In genomic region chr12:76589531-76589930, GRCm38 (mm10) we compare ENCODE assay signal across 13 mouse cellular contexts. TPM values are rescaled to one million over a fixed set of nuclear protein-coding genes. Genes with fewer than 3 reads are reported as not detected.
DNase-seq lines count a peak whose midpoint lies in the region; ATAC-seq and TF ChIP-seq lines count a peak whose summit lies in the region.
"Had no signal": no experiment of that assay in that cellular context is flagged by ENCODE, and none has a peak within 500 bp of the region (broad histone marks: within the 10 kb centered on the region; RNA-seq: fewer than 3 reads in every experiment).

No protein-coding gene starts in this region.

- 23% methylated on average over 6 of the region's 6 CpGs for WGBS in lung, postnatal 0 days
- WGBS in heart, embryonic 10.5 days: 50% methylated on average over 6 of the region's 6 CpGs
- 33% methylated on average over 6 of the region's 6 CpGs for WGBS in stomach, embryonic 14.5 days

- 0 out of 2 replicates have a peak, but pooled peaks cover 3% of the 10 kb centered on the region for H3K27me3 ChIP-seq in lung, postnatal 0 days (replicated peaks; ENCODE audit: insufficient read depth, low read length)
- 0 out of 2 replicates have a peak, but pooled peaks cover 7% of the 10 kb centered on the region for H3K27me3 ChIP-seq in heart, embryonic 10.5 days (ENCODE audit: insufficient read depth, poor library complexity, severe bottlenecking)
- no peaks in the 10 kb centered on the region for H3K27me3 ChIP-seq in stomach, embryonic 14.5 days (ENCODE audit: control insufficient read depth, insufficient read depth, low read length)
- H3K27me3 ChIP-seq: limb, embryonic 13.5 days had no signal

- H3K9me3 ChIP-seq in lung, postnatal 0 days (ENCODE audit: low read length): no peaks in the 10 kb centered on the region
- no peaks in the 10 kb centered on the region for H3K9me3 ChIP-seq in heart, embryonic 10.5 days
- H3K9me3 ChIP-seq in stomach, embryonic 14.5 days (ENCODE audit: control insufficient read depth, low read depth, low read length): no peaks in the 10 kb centered on the region

- no peak for ATAC-seq in lung, postnatal 0 days
- ATAC-seq in stomach, embryonic 14.5 days (ENCODE audit: insufficient number of reproducible peaks, insufficient read depth, low FRiP score, low read depth): no peak
- ATAC-seq: activated CD4-positive, CD25-positive, alpha-beta regulatory T cell, adult 4 months; forebrain, embryonic 14.5 days had no signal

- DNase-seq in lung, postnatal 0 days (ENCODE audit: low spot score): peak; percentile 28
- no peak for DNase-seq in lung, postnatal 14 days
- DNase-seq in heart, embryonic 10.5 days (ENCODE audit: low spot score): no peak
- DNase-seq in heart, postnatal 4 days: peak; percentile 53
- no peak for DNase-seq in spleen, postnatal 14 days (ENCODE audit: low spot score in 2 of 2)
- DNase-seq in frontal cortex, postnatal 36 days (ENCODE audit: low spot score in 2 of 2): no peak
- DNase-seq: embryo, embryonic 11 days had no signal

- H3K27ac ChIP-seq in lung, postnatal 0 days (ENCODE audit: low read length): no peak overlapping the region
- peak overlapping the region; percentile 13; the same call in 1 of the 2 replicates for H3K27ac ChIP-seq in heart, embryonic 10.5 days
- peak overlapping the region; percentile 49 for H3K27ac ChIP-seq in stomach, embryonic 14.5 days (ENCODE audit: low read length)
- H3K27ac ChIP-seq: layer of hippocampus, adult 2 months; limb, embryonic 13.5 days had no signal

- H3K4me1 ChIP-seq in lung, postnatal 0 days (ENCODE audit: insufficient read depth, low read depth, low read length): peaks cover 11% of the 10 kb centered on the region; the same call in 1 of the 2 replicates
- H3K4me1 ChIP-seq in heart, embryonic 10.5 days: peaks cover 22% of the 10 kb centered on the region
- peaks cover 15% of the 10 kb centered on the region for H3K4me1 ChIP-seq in stomach, embryonic 14.5 days (ENCODE audit: control insufficient read depth, insufficient read depth, low read length)

- H3K4me3 ChIP-seq in lung, postnatal 0 days (ENCODE audit: low read depth, low read length): no peak overlapping the region
- no peak overlapping the region for H3K4me3 ChIP-seq in heart, embryonic 10.5 days
- no peak overlapping the region for H3K4me3 ChIP-seq in stomach, embryonic 14.5 days (ENCODE audit: low read depth, low read length)
- H3K4me3 ChIP-seq: layer of hippocampus, adult 2 months; limb, embryonic 13.5 days; megakaryocyte, embryonic 14.5 days had no signal

- H3K36me3 ChIP-seq in lung, postnatal 0 days (ENCODE audit: insufficient read depth, low read length): no peaks in the 10 kb centered on the region
- H3K36me3 ChIP-seq in heart, embryonic 10.5 days: no peaks in the 10 kb centered on the region
- H3K36me3 ChIP-seq in stomach, embryonic 14.5 days (ENCODE audit: control insufficient read depth, insufficient read depth, low read length): no peaks in the 10 kb centered on the region
- H3K36me3 ChIP-seq: limb, embryonic 13.5 days had no signal

- TF ChIP-seq CTCF in lung, postnatal 0 days (IDR thresholded peaks at IDR 0.05): no peak

- no peak for TF ChIP-seq EP300 in lung, postnatal 0 days (IDR thresholded peaks at IDR 0.05)

- H3K4me2 ChIP-seq in lung, postnatal 0 days (replicated peaks; ENCODE audit: low read depth, low read length): no peak overlapping the region
- no peak overlapping the region for H3K4me2 ChIP-seq in stomach, embryonic 14.5 days (replicated peaks; ENCODE audit: low read depth, low read length)
- H3K4me2 ChIP-seq: limb, embryonic 13.5 days had no signal

- no peak overlapping the region for H3K9ac ChIP-seq in lung, postnatal 0 days (replicated peaks; ENCODE audit: low read depth)
- H3K9ac ChIP-seq in stomach, embryonic 14.5 days (replicated peaks; ENCODE audit: low read depth, low read length): no peak overlapping the region
- H3K9ac ChIP-seq: limb, embryonic 13.5 days had no signal

RNA-seq across cellular contexts. Expression of gene Plekhg3, which starts 58.8 kb away (rescaled TPM):
- polyA plus RNA-seq in lung, postnatal 0 days (2015; fragmentation: Nextera tagmentation; extraction: Ambion mirVana): 2.1 and 2.9 TPM in 2 replicates
- 5.1 and 5.3 TPM in 2 replicates for polyA plus RNA-seq in heart, embryonic 10.5 days (2016; fragmentation: Nextera tagmentation; extraction: Ambion mirVana)
- total RNA-seq in heart, postnatal 4 days (2021): 10 to 100 TPM; 29.5 TPM
- polyA plus RNA-seq in stomach, embryonic 14.5 days (2014; fragmentation: Nextera tagmentation; extraction: Ambion mirVana): 13.8 TPM in 2 replicates

Comparison
In these comparisons a context has a peak if more than half of its experiments do, and no peak if none do; other contexts are left out.
1. DNase-seq: peak in lung, postnatal 0 days (single experiment) and heart, postnatal 4 days (single experiment); none in lung, postnatal 14 days (single experiment), heart, embryonic 10.5 days (single experiment), spleen, postnatal 14 days (0 of 2) and frontal cortex, postnatal 36 days (0 of 2).